Mouse (Mus musculus): Measurements from ENCODE around the gene Ccdc43. TPM values are rescaled to one million over a fixed set of nuclear protein-coding genes. Genes with fewer than 3 reads are reported as not detected.
A peak's percentile ranks its signal among the peaks of the same experiment; 100 is the strongest.
"Not testable (repeated sequence)": the region's sequence is repeated elsewhere in the genome, so short reads cannot be mapped to it uniquely, and the experiment has no call there.

Gene Ccdc43
- polyA plus RNA-seq, 1 experiment from 2014 or later, result 40.4 TPM

DNA sequence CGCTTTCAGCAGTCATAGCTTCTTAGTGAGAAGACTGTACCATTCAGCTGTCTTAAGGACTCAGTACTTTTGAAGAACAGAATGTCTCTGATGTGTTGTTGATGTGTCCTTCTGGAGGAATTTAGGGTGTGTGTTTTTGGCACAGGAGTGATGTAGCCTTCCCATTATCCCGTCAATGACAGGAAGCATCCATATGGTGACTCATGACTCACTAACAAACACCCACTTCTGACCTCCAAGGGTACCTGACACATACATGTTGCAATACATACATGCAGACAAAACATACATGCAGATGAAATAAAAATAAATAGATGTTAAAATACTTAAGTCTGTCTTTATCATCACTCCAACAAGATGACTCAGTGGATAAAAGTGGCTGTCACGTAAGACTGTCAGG lies 32.3 kb upstream of the Ccdc43 start:
- H3K4me1 ChIP-seq, result no peaks in the 10 kb centered on the region
- no peak overlapping the region for H3K4me3 ChIP-seq (replicated peaks)
- H3K9ac ChIP-seq, result no peak overlapping the region
- 70% methylated on average over 3 of the region's 3 CpGs for WGBS
- no peak for ATAC-seq (ENCODE audit: insufficient number of reproducible peaks, low FRiP score, low TSS enrichment, low read depth)
- H3K27ac ChIP-seq (replicated peaks), result no peak overlapping the region
- H3K4me2 ChIP-seq (replicated peaks), result no peak overlapping the region
- no peaks in the 10 kb centered on the region for H3K9me3 ChIP-seq (replicated peaks)
- H3K27me3 ChIP-seq, result no peaks in the 10 kb centered on the region
- no peaks in the 10 kb centered on the region for H3K36me3 ChIP-seq

GRCm38 (mm10) chr11:102728614-102729013 lies 31.0 kb upstream of the Ccdc43 start:
- no peaks in the 10 kb centered on the region for H3K27me3 ChIP-seq
- ATAC-seq (ENCODE audit: insufficient number of reproducible peaks, low FRiP score, low TSS enrichment, low read depth), result no peak
- H3K4me1 ChIP-seq, result no peaks in the 10 kb centered on the region
- H3K27ac ChIP-seq (replicated peaks), result no peak overlapping the region
- WGBS, result 34% methylated on average over 7 of the region's 7 CpGs
- H3K4me2 ChIP-seq (replicated peaks), result no peak overlapping the region
- no peaks in the 10 kb centered on the region for H3K9me3 ChIP-seq (replicated peaks)
- H3K4me3 ChIP-seq (replicated peaks), result no peak overlapping the region
- no peaks in the 10 kb centered on the region for H3K36me3 ChIP-seq
- H3K9ac ChIP-seq, result no peak overlapping the region

DNA sequence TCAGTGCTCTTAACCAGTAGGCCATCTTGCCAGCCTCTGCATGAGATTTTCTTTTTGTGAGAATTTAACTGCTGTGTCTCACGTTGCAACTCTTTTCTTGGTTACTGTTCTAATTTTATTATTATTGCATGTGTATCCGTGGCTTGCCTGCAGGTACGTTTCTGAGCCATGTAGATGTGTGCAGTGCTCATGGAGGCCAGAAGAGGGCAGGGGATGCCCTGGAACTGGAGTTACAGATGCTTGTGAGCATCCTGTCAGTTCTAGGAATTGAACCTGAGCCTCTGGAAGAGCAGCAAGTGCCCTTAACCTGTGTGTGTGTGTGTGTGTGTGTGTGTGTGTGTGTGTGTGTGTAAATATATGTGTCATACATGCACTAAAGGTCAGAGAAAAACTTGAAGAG lies 28.0 kb upstream of the Ccdc43 start:
- WGBS, result 35% methylated on average over 3 of the region's 3 CpGs
- ATAC-seq (ENCODE audit: insufficient number of reproducible peaks, low FRiP score, low TSS enrichment, low read depth), result no peak

DNA sequence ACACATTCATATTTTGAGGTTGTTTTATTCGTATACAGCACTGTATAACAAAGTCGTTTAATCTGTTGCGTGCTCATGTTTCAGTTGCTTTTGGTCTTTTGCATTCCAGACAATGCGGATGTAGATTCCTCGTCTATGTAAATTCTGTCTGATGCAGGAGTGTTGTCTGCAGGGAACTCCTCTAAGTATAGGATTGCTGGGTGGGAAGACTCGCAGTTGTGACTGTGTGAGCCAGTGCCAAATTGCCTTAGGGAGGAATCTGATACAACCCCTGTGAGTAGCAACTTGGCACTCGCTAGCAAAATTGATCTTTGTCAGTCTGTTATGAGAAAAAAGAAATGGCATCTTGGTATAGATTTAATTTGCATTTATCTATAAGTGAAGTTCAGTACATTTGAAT lies 18.6 kb upstream of the Ccdc43 start:
- H3K9me3 ChIP-seq (replicated peaks), result no peaks in the 10 kb centered on the region; the same call in 1 of the 2 replicates
- no peak overlapping the region for H3K4me3 ChIP-seq (replicated peaks)
- no peak overlapping the region for H3K9ac ChIP-seq
- WGBS, result 26% methylated on average over 7 of the region's 7 CpGs
- no peak overlapping the region for H3K4me2 ChIP-seq (replicated peaks)
- peaks cover 6% of the 10 kb centered on the region; the same call in 1 of the 2 replicates for H3K4me1 ChIP-seq
- H3K36me3 ChIP-seq, result no peaks in the 10 kb centered on the region
- H3K27ac ChIP-seq (replicated peaks), result no peak overlapping the region
- ATAC-seq (ENCODE audit: insufficient number of reproducible peaks, low FRiP score, low TSS enrichment, low read depth), result no peak
- H3K27me3 ChIP-seq, result no peaks in the 10 kb centered on the region

More for the DNA sequence above, 28.0 kb upstream of the Ccdc43 start:
- Histone ChIP-seq H3K27ac (replicated peaks) (no peak overlapping the region), H3K4me3 (replicated peaks) (no peak overlapping the region), H3K9ac (no peak overlapping the region), H3K9me3 (replicated peaks) (no peaks in the 10 kb centered on the region), H3K36me3 (no peaks in the 10 kb centered on the region), H3K4me1 (no peaks in the 10 kb centered on the region), H3K4me2 (replicated peaks) (no peak overlapping the region), H3K27me3 (no peaks in the 10 kb centered on the region)

GRCm38 (mm10) chr11:102714578-102714977 lies 17.0 kb upstream of the Ccdc43 start:
- H3K4me1 ChIP-seq; H3K27ac ChIP-seq (replicated peaks); H3K9me3 ChIP-seq (replicated peaks); H3K9ac ChIP-seq; H3K4me2 ChIP-seq (replicated peaks); H3K27me3 ChIP-seq; H3K4me3 ChIP-seq (replicated peaks); ATAC-seq (ENCODE audit: insufficient number of reproducible peaks, low FRiP score, low TSS enrichment, low read depth); H3K36me3 ChIP-seq: not testable (repeated sequence)
- WGBS, result 86% methylated on average over 2 of the region's 2 CpGs

DNA sequence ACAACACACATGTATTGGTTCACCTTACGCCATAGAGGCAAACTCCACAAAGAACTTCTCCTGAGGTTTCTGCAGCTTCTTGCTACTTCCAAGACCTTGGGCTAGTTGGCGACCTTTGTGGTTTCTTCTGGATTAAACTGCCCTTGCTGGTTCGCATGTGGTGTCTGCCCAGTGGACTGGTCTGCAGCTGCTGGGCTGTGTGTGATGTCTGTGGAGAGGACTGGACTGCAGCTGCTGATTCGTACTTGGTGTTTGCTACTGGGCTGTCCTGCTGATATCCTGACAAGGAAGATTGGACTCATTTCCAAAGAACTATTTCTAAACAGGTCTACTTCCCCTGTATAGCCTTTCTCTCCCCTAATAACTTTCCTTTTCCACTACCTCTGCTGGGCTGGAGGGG lies 14.8 kb upstream of the Ccdc43 start:
- Histone ChIP-seq H3K36me3 (no peaks in the 10 kb centered on the region), H3K4me3 (replicated peaks) (no peak overlapping the region), H3K4me2 (replicated peaks) (no peak overlapping the region), H3K27me3 (no peaks in the 10 kb centered on the region), H3K9ac (no peak overlapping the region), H3K4me1 (peaks cover 6% of the 10 kb centered on the region; the same call in 1 of the 2 replicates), H3K27ac (replicated peaks) (no peak overlapping the region), H3K9me3 (replicated peaks) (no peaks in the 10 kb centered on the region)
- no peak for ATAC-seq (ENCODE audit: insufficient number of reproducible peaks, low FRiP score, low TSS enrichment, low read depth)
- WGBS, result 90% methylated on average over 4 of the region's 4 CpGs

DNA sequence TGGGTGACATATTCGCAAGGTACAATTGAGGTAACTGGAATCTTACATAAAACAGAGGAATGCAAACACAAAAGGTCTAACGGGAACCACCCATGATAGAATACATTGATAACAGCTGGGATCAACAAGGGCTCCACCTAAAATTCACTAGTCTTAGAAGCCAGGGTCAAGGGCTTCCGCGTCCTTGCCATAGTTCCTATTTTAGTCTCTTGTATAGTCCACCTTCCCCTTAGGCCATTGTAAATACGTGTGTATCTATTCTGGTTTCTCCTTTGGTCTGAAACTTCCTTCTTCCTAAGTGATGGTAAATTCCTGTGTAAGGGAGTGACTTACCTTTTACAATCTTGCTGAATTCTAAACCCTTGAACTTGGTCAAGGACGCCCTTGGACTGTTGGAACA lies 4.6 kb upstream of the Ccdc43 start:
- not testable (repeated sequence) for H3K4me3 ChIP-seq (replicated peaks); H3K9ac ChIP-seq; H3K4me1 ChIP-seq; ATAC-seq (ENCODE audit: insufficient number of reproducible peaks, low FRiP score, low TSS enrichment, low read depth); H3K36me3 ChIP-seq; H3K9me3 ChIP-seq (replicated peaks); H3K4me2 ChIP-seq (replicated peaks); H3K27ac ChIP-seq (replicated peaks); H3K27me3 ChIP-seq
- WGBS, result 87% methylated on average over 6 of the region's 6 CpGs

- Histone ChIP-seq H3K4me2 (replicated peaks) (peak overlapping the region; percentile 78), H3K27ac (replicated peaks) (peak overlapping the region; percentile 73; the same call in 1 of the 2 replicates), H3K9ac (peak overlapping the region; percentile 73), H3K4me3 (replicated peaks) (peak overlapping the region; percentile 81), H3K9me3 (replicated peaks) (no peaks in the 10 kb centered on the region), H3K36me3 (peaks cover 7% of the 10 kb centered on the region), H3K27me3 (no peaks in the 10 kb centered on the region), H3K4me1 (peaks cover 21% of the 10 kb centered on the region)
- no peak; the same call in 1 of the 2 replicates for ATAC-seq (ENCODE audit: insufficient number of reproducible peaks, low FRiP score, low TSS enrichment, low read depth)
- 16% methylated on average over 9 of the region's 9 CpGs for WGBS
Observed at GRCm38 (mm10) chr11:102698018-102698476, 465 bp upstream of the Ccdc43 start.

GRCm38 (mm10) chr11:102695289-102695688 lies 2.3 kb downstream of the Ccdc43 start:
- Histone ChIP-seq H3K27me3 (no peaks in the 10 kb centered on the region), H3K36me3 (peaks cover 11% of the 10 kb centered on the region), H3K4me1 (peaks cover 21% of the 10 kb centered on the region), H3K27ac (replicated peaks) (no peak overlapping the region), H3K4me3 (replicated peaks) (no peak overlapping the region), H3K9me3 (replicated peaks) (no peaks in the 10 kb centered on the region), H3K4me2 (replicated peaks) (no peak overlapping the region), H3K9ac (no peak overlapping the region)
- ATAC-seq (ENCODE audit: insufficient number of reproducible peaks, low FRiP score, low TSS enrichment, low read depth), result no peak
- WGBS, result 86% methylated on average over 7 of the region's 7 CpGs

GRCm38 (mm10) chr11:102690162-102690561 lies 7.4 kb downstream of the Ccdc43 start:
- WGBS, result 55% methylated on average over 6 of the region's 6 CpGs
- Histone ChIP-seq H3K9ac (no peak overlapping the region), H3K36me3 (peaks cover 29% of the 10 kb centered on the region), H3K27ac (replicated peaks) (0 out of 2 replicates have a peak overlapping the region, but pooled peaks have one; percentile 13), H3K27me3 (no peaks in the 10 kb centered on the region), H3K4me2 (replicated peaks) (no peak overlapping the region), H3K4me1 (no peaks in the 10 kb centered on the region; the same call in 1 of the 2 replicates), H3K9me3 (replicated peaks) (no peaks in the 10 kb centered on the region), H3K4me3 (replicated peaks) (no peak overlapping the region)
- ATAC-seq (ENCODE audit: insufficient number of reproducible peaks, low FRiP score, low TSS enrichment, low read depth), result no peak

- no peak overlapping the region for H3K9ac ChIP-seq
- H3K4me2 ChIP-seq (replicated peaks), result peak overlapping the region; percentile 28
- WGBS, result 45% methylated on average over 84 of the region's 84 CpGs
- H3K9me3 ChIP-seq (replicated peaks), result 0 out of 2 replicates have a peak, but pooled peaks cover 4% of the 10 kb centered on the region
- H3K27ac ChIP-seq (replicated peaks), result no peak overlapping the region
- peaks cover 19% of the 10 kb centered on the region for H3K27me3 ChIP-seq
- no peaks in the 10 kb centered on the region for H3K4me1 ChIP-seq
- no peak for ATAC-seq (ENCODE audit: insufficient number of reproducible peaks, low FRiP score, low TSS enrichment, low read depth)
- peak overlapping the region; percentile 26 for H3K4me3 ChIP-seq (replicated peaks)
- no peaks in the 10 kb centered on the region for H3K36me3 ChIP-seq
Observed at GRCm38 (mm10) chr11:102665637-102666435, 31.7 kb downstream of the Ccdc43 start.

All from embryonic facial prominence, embryonic 15.5 days (tissue).